Mouse (Mus musculus) left cerebral cortex, postnatal 4 days (tissue): ENCODE measurements around the gene Fam168b. TPM values are rescaled to one million over a fixed set of nuclear protein-coding genes. Genes with fewer than 3 reads are reported as not detected.

Experiments used
- DNase-seq: peaks from one replicate; pipeline ENCODE4 v3.0.0-alpha.2; 2022
- intact Hi-C: fragments of 180-260 bp; cut with DNase I; formaldehyde crosslinking; loops from one replicate; pipeline ENCODE4 v1.15.1; 2025
- total RNA-seq, 2 experiments: library from RNA; stranded (reverse); gene quantifications; 2 replicates each; pipeline ENCODE4 v1.2.3; 2021

Gene Fam168b
- total RNA-seq, 2 experiments from 2014 or later, result 251 to 255 TPM

- DNase-seq, result no peak
- intact Hi-C loops, result no loop called here
Observed at GRCm38 (mm10) chr1:34821411-34821810, 21.5 kb downstream of the Fam168b start.

GRCm38 (mm10) chr1:34819225-34819910 is 23.5 kb downstream of the Fam168b start:
- DNase-seq, result no peak
- intact Hi-C loops, result loop anchor here (10.0 kb wide), 1 partner anchor 175 kb away; no protein-coding TSS in a partner anchor

- DNase-seq, result no peak
- intact Hi-C loops, result loop anchor here (10.0 kb wide), 1 partner anchor 171 kb away; no protein-coding TSS in a partner anchor
Observed at GRCm38 (mm10) chr1:34815843-34816242, 27.0 kb downstream of the Fam168b start.

GRCm38 (mm10) chr1:34812407-34813247 is 30.2 kb downstream of the Fam168b start:
- intact Hi-C loops, result loop anchor here (10.0 kb wide), 1 partner anchor 168 kb away; no protein-coding TSS in a partner anchor
- no peak for DNase-seq

- DNase-seq, result peak; percentile 75
- intact Hi-C loops, result loop anchor here (10.0 kb wide), 1 partner anchor 167 kb away; no protein-coding TSS in a partner anchor
Observed at GRCm38 (mm10) chr1:34811581-34811980, 31.3 kb downstream of the Fam168b start.

- intact Hi-C loops, result loop anchor here (10.0 kb wide), 1 partner anchor 166 kb away; no protein-coding TSS in a partner anchor
- DNase-seq, result no peak
Observed at GRCm38 (mm10) chr1:34811035-34811434, 31.8 kb downstream of the Fam168b start.

- intact Hi-C loops, result loop anchor here (10.0 kb wide), 1 partner anchor 165 kb away; no protein-coding TSS in a partner anchor
- DNase-seq, result no peak
Observed at GRCm38 (mm10) chr1:34810293-34810692, 32.6 kb downstream of the Fam168b start.

- DNase-seq, result no peak
- intact Hi-C loops, result no loop called here
Observed at GRCm38 (mm10) chr1:34808445-34808844, 34.4 kb downstream of the Fam168b start.

GRCm38 (mm10) chr1:34805931-34806520 is 36.8 kb downstream of the Fam168b start:
- peak; percentile 51 for DNase-seq

GRCm38 (mm10) chr1:34804863-34805262 is 38.0 kb downstream of the Fam168b start:
- DNase-seq, result peak; percentile 71
- intact Hi-C loops, result no loop called here

More at GRCm38 (mm10) chr1:34805931-34806520, 36.8 kb downstream of the Fam168b start:
- intact Hi-C loops, result no loop called here

- intact Hi-C loops, result no loop called here
Observed at GRCm38 (mm10) chr1:34802290-34802642, 40.6 kb downstream of the Fam168b start.

GRCm38 (mm10) chr1:34801616-34802289 is 41.1 kb downstream of the Fam168b start:
- peak; percentile 51 for DNase-seq
- intact Hi-C loops, result no loop called here

More at GRCm38 (mm10) chr1:34802290-34802642, 40.6 kb downstream of the Fam168b start:
- DNase-seq, result no peak

GRCm38 (mm10) chr1:34799140-34799539 is 43.7 kb downstream of the Fam168b start:
- intact Hi-C loops, result no loop called here

GRCm38 (mm10) chr1:34793304-34794300 is 49.3 kb downstream of the Fam168b start:
- DNase-seq, result no peak
- intact Hi-C loops, result no loop called here

More at GRCm38 (mm10) chr1:34799140-34799539, 43.7 kb downstream of the Fam168b start:
- no peak for DNase-seq

GRCm38 (mm10) chr1:34783538-34784161 is 59.2 kb downstream of the Fam168b start:
- intact Hi-C loops, result no loop called here
- no peak for DNase-seq

- DNase-seq, result no peak
- intact Hi-C loops, result no loop called here
Observed at GRCm38 (mm10) chr1:34775870-34776269, 67.0 kb downstream of the Fam168b start.

GRCm38 (mm10) chr1:34768875-34769274 is 74.0 kb downstream of the Fam168b start:
- intact Hi-C loops, result no loop called here
- DNase-seq, result no peak

- no peak for DNase-seq
- intact Hi-C loops, result no loop called here
Observed at GRCm38 (mm10) chr1:34767851-34768250, 75.0 kb downstream of the Fam168b start.

GRCm38 (mm10) chr1:34766899-34767298 is 76.0 kb downstream of the Fam168b start:
- no peak for DNase-seq
- intact Hi-C loops, result no loop called here
